Mouse (Mus musculus) v-Abl transformed pro-B cells (cell line): Measurements from ENCODE around the gene Olfr484.
"Not testable (repeated sequence)": the region's sequence is repeated elsewhere in the genome, so short reads cannot be mapped to it uniquely, and the experiment has no call there.

Experiments
- in situ Hi-C, 2 experiments: fragments of 400-800 bp; cut with MboI; formaldehyde crosslinking; loops; one replicate each; pipeline ENCODE4 v1.15.1; 2025; ENCODE audit not compliant: unreplicated experiment in 2 of 2

Olfr484 gene

DNA sequence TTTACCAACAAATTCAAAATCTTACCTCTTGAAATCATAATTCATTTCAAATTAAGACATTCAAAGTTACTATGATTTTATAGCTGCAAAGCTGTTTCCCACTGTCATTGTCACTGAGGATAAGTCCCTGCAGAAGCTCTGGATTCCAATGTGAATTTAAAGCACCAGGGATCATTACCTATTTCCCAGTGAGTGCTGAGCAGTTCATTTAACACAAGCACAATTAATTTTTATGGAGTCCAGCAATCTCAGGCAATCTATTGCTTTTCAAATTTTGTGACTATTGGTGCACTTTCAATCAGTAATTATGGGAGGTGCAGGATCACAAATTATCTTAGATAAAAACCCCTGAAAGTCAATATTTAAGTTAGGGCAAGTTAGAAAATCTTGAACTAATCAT, at the start of gene Olfr484:
Gene Olfr484, minus strand, starts transcription at position 101 of the 400 bp plus-strand sequence.
- in situ Hi-C loops = no loop called here

GRCm38 (mm10) chr7:108172642-108173041, 45.4 kb upstream of the Olfr484 start, which contains the start of gene Olfr486:
TSS of gene Olfr486 (minus strand) at chr7:108172742.
- in situ Hi-C loops = not testable (repeated sequence)

DNA sequence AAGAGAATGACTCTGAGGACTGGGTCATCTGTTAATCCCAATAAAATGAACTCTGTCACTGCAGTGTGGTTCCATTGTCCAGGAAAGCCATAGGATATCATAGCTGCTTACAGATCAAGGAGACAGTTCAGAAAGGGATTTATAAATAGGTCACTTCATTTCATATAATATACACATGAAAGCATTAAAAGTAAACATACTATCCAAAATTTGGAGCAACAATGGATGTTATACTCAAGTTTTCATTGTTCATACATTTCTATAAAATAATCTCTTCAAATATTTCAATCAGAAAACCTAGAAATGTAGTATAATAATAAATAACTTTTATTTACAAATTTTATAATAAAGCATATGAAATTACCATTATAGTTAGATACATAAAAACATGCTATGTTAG, 32.5 kb upstream of the Olfr484 start, which contains the start of gene Olfr485:
Gene Olfr485, minus strand, starts transcription at position 101 of the 400 bp plus-strand sequence.
- in situ Hi-C loops = no loop called here

- in situ Hi-C loops = no loop called here
Observed at GRCm38 (mm10) chr7:108121416-108121815, 5.8 kb downstream of the Olfr484 start.

DNA sequence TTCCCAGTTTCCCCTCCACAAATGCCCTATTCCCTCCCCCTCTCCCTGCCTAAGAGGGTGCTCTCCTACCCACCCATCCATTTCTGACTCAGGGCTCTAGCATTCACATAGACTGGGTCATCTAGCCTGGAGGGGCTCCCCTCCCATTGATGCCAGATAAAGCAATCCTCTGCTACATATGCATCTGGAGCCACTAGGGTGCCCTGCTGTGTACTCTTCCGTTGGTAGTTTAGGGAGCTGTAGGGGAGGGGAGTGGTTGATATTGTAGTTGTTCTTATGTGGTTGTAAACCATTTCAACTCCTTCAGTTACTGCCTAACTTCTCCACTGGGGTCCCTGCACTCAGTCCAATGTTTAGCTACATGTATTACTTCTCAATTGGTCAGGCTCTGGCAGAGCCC, 6.6 kb downstream of the Olfr484 start:
- in situ Hi-C loops = no loop called here

- in situ Hi-C loops = no loop called here
Observed at GRCm38 (mm10) chr7:108100549-108100948, 26.7 kb downstream of the Olfr484 start, which contains the start of gene Olfr483. TSS of gene Olfr483 (plus strand) at chr7:108100849.

DNA sequence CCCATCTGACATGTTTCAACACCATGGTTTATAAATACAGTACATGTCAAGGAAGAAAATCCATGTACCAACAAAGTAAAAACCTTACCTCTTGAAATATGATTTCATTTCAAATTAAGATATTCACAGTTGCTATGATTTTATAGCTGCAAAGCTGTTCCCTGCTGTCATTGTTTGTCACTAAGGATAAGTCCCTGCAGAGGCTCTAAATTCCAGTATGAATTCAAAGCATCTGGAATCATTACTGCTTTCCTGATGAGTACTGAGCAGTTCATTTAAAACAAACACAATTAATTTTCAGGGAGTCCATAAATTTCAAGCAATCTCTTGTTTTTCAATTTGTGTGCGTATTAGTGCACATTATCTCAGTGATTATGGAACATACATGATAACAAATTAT, 29.8 kb downstream of the Olfr484 start, which contains the start of gene Olfr482:
Gene Olfr482, minus strand, starts transcription at position 101 of the 400 bp plus-strand sequence.
- in situ Hi-C loops = no loop called here

GRCm38 (mm10) chr7:108079555-108079954, 47.7 kb downstream of the Olfr484 start, which contains the start of gene Olfr481:
TSS of gene Olfr481 (plus strand) at chr7:108079855.
- in situ Hi-C loops = no loop called here
